Mouse (Mus musculus): Measurements from ENCODE around the gene Ube2t. TPM values are rescaled to one million over a fixed set of nuclear protein-coding genes. Genes with fewer than 3 reads are reported as not detected.

The Ube2t gene
- polyA plus RNA-seq, 1 experiment from 2014 or later, result 13.4 TPM

- H3K4me1 ChIP-seq (replicated peaks; ENCODE audit: control insufficient read depth, insufficient read depth), result 0 out of 2 replicates have a peak, but pooled peaks cover 2% of the 10 kb centered on the region
- no peaks in the 10 kb centered on the region for H3K9me3 ChIP-seq (ENCODE audit: control insufficient read depth, low read length)
- WGBS, result under 1% methylated on average over 39 of the region's 39 CpGs
- no peaks in the 10 kb centered on the region for H3K27me3 ChIP-seq (ENCODE audit: control insufficient read depth, insufficient read depth, low read length)
- H3K27ac ChIP-seq (replicated peaks), result peak within 1 kb of the TSS; percentile 82
- H3K36me3 ChIP-seq (ENCODE audit: control insufficient read depth, insufficient read depth, low read length), result no peaks in the 10 kb centered on the region
- TF ChIP-seq EP300 (optimal IDR thresholded peaks at IDR 0.05) (no peak), CTCF (IDR thresholded peaks at IDR 0.05; ENCODE audit: low read depth) (peak; percentile 56)
- H3K4me3 ChIP-seq (ENCODE audit: low read depth, low read length), result peak within 1 kb of the TSS; percentile 95
- peak within 1 kb of the TSS; percentile 87 for H3K4me2 ChIP-seq (replicated peaks; ENCODE audit: low read depth)
- peak within 1 kb of the TSS; percentile 90 for H3K9ac ChIP-seq (ENCODE audit: low read length)
- ATAC-seq (ENCODE audit: low FRiP score, low TSS enrichment) (peak; percentile 99), DNase-seq (ENCODE audit: low spot score) (peak; percentile 94)
These were observed 6.7 kb upstream of the Ube2t start, which contains the start of gene Ppp1r12b for GRCm38 (mm10) chr1:134955637-134956176. Gene Ppp1r12b, minus strand, starts transcription at chr1:134955942.

GRCm38 (mm10) chr1:134960634-134961033 is 1.7 kb upstream of the Ube2t start:
- no peak for ATAC-seq (ENCODE audit: low FRiP score, low TSS enrichment)
- no peak for TF ChIP-seq EP300 (optimal IDR thresholded peaks at IDR 0.05)
- peak; percentile 69 for TF ChIP-seq CTCF (IDR thresholded peaks at IDR 0.05; ENCODE audit: low read depth)

DNA sequence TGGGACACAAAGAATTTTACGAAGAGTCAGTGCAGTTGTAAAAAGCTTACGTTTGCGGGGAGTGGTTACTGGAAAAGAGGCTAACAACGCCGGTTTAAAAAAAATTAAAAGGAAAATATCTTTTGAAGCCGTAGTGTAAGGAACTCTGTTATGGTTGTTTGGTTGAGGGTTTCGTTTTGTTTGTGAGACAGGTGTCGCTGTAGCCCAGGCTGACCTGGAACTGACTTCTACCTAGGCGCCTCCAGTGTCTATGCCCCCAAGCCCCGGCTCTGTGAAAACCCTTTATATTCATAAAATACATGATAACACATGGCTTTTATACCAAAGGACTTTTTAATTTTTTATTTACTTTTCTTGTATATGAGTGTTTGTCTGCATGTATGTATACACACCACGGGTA is 456 bp downstream of the Ube2t start:
- peak; percentile 39 for DNase-seq (ENCODE audit: low spot score)
- peak overlapping the region; percentile 52 for H3K4me2 ChIP-seq (replicated peaks; ENCODE audit: low read depth)
- H3K27ac ChIP-seq (replicated peaks), result no peak overlapping the region

More at GRCm38 (mm10) chr1:134960634-134961033, 1.7 kb upstream of the Ube2t start:
- no peaks in the 10 kb centered on the region for H3K36me3 ChIP-seq (ENCODE audit: control insufficient read depth, insufficient read depth, low read length)
- WGBS, result 55% methylated on average over 7 of the region's 7 CpGs
- H3K9me3 ChIP-seq (ENCODE audit: control insufficient read depth, low read length), result no peaks in the 10 kb centered on the region
- no peak overlapping the region for H3K4me2 ChIP-seq (replicated peaks; ENCODE audit: low read depth)
- no peaks in the 10 kb centered on the region for H3K4me1 ChIP-seq (replicated peaks; ENCODE audit: control insufficient read depth, insufficient read depth)
- no peak overlapping the region for H3K9ac ChIP-seq (ENCODE audit: low read length)
- H3K27me3 ChIP-seq (ENCODE audit: control insufficient read depth, insufficient read depth, low read length), result no peaks in the 10 kb centered on the region
- DNase-seq (ENCODE audit: low spot score), result no peak
- H3K4me3 ChIP-seq (ENCODE audit: low read depth, low read length), result no peak overlapping the region
- no peak overlapping the region for H3K27ac ChIP-seq (replicated peaks)

GRCm38 (mm10) chr1:134965430-134965829 is 3.1 kb downstream of the Ube2t start:
- no peak overlapping the region for H3K4me3 ChIP-seq (ENCODE audit: low read depth, low read length)
- no peaks in the 10 kb centered on the region for H3K36me3 ChIP-seq (ENCODE audit: control insufficient read depth, insufficient read depth, low read length)
- H3K9me3 ChIP-seq (ENCODE audit: control insufficient read depth, low read length), result no peaks in the 10 kb centered on the region
- H3K27ac ChIP-seq (replicated peaks), result no peak overlapping the region
- H3K4me2 ChIP-seq (replicated peaks; ENCODE audit: low read depth), result no peak overlapping the region
- 97% methylated on average over 2 of the region's 2 CpGs for WGBS
- no peak for TF ChIP-seq EP300 (optimal IDR thresholded peaks at IDR 0.05)
- no peaks in the 10 kb centered on the region for H3K27me3 ChIP-seq (ENCODE audit: control insufficient read depth, insufficient read depth, low read length)
- no peak for DNase-seq (ENCODE audit: low spot score)
- ATAC-seq (ENCODE audit: low FRiP score, low TSS enrichment), result no peak
- H3K4me1 ChIP-seq (replicated peaks; ENCODE audit: control insufficient read depth, insufficient read depth), result no peaks in the 10 kb centered on the region
- no peak overlapping the region for H3K9ac ChIP-seq (ENCODE audit: low read length)

More for the DNA sequence above, 456 bp downstream of the Ube2t start:
- Histone ChIP-seq H3K4me3 (ENCODE audit: low read depth, low read length) (peak overlapping the region; percentile 55), H3K27me3 (ENCODE audit: control insufficient read depth, insufficient read depth, low read length) (no peaks in the 10 kb centered on the region), H3K9ac (ENCODE audit: low read length) (peak overlapping the region; percentile 4), H3K36me3 (ENCODE audit: control insufficient read depth, insufficient read depth, low read length) (no peaks in the 10 kb centered on the region), H3K4me1 (replicated peaks; ENCODE audit: control insufficient read depth, insufficient read depth) (no peaks in the 10 kb centered on the region), H3K9me3 (ENCODE audit: control insufficient read depth, low read length) (no peaks in the 10 kb centered on the region)
- ATAC-seq (ENCODE audit: low FRiP score, low TSS enrichment), result peak; percentile 53; the same call in 1 of the 2 replicates
- TF ChIP-seq CTCF (IDR thresholded peaks at IDR 0.05; ENCODE audit: low read depth) (peak; percentile 57), EP300 (optimal IDR thresholded peaks at IDR 0.05) (no peak)
- WGBS, result 2% methylated on average over 11 of the region's 11 CpGs

DNA sequence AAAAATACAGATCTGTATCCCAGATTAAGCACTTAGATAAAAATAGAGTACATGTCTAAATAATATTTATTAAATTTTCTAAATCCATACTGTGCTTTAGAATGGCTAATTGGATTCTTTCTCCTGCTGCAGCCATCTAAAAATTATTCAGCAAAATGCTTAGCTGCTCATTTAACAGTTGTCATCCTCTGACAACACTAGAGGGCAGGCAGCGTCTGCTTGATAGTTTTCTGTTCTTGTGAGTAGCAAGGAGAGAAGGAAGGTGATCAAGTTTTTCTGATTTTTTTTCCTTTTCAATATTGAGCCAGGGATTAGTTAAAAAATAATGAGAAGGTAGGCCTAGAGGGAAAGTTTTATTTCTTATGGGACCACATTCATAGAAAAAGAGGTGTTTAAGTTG is 10.6 kb downstream of the Ube2t start:
- DNase-seq (ENCODE audit: low spot score) (no peak), ATAC-seq (ENCODE audit: low FRiP score, low TSS enrichment) (no peak)
- Histone ChIP-seq H3K27me3 (ENCODE audit: control insufficient read depth, insufficient read depth, low read length) (no peaks in the 10 kb centered on the region), H3K4me1 (replicated peaks; ENCODE audit: control insufficient read depth, insufficient read depth) (no peaks in the 10 kb centered on the region), H3K9ac (ENCODE audit: low read length) (no peak overlapping the region), H3K9me3 (ENCODE audit: control insufficient read depth, low read length) (no peaks in the 10 kb centered on the region), H3K4me2 (replicated peaks; ENCODE audit: low read depth) (no peak overlapping the region), H3K4me3 (ENCODE audit: low read depth, low read length) (no peak overlapping the region), H3K36me3 (ENCODE audit: control insufficient read depth, insufficient read depth, low read length) (no peaks in the 10 kb centered on the region), H3K27ac (replicated peaks) (no peak overlapping the region)
- TF ChIP-seq EP300 (optimal IDR thresholded peaks at IDR 0.05) (no peak), CTCF (IDR thresholded peaks at IDR 0.05; ENCODE audit: low read depth) (peak; percentile 66)
- WGBS, result 63% methylated on average over 1 of the region's 1 CpGs

DNA sequence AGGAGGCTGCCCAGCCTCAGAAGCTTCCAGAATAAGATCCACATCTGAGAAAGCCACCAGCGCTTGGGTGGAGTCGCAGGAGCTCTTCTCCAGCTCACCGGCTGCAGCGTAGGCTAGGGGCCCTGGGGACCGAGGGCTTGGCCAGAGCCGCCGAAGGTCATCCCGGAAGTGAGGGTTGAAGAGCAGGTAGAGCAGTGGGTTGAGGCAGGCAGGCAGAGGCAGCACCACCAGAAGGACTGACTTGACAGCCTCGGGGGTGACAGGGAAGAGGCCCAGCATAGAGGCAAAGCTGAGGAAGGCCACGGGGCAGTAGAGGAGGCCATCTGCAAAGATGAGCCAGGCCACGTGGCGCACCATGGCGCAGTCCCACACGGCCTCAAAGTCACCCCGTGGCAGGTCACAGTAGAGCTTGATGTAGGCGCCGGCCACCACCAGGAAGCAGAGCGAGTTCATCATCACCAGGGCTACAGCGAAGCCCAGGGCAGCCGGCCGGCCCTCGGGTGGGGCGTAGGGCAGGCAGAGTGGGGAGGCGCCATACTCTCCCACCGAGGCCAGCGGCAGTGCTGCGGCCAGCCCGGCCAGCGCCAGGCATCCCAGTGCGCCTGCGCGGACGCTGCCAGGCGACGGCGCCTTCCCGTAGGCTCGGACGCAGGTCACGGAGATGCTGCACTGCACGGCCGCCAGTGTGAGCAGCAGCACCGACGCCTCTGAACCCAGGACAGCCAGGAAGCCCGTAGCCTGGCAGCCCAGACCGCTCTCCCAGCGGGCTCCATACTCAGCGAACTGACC is 25.0 kb downstream of the Ube2t start:
- no peak overlapping the region for H3K27ac ChIP-seq (replicated peaks)
- WGBS, result 31% methylated on average over 46 of the region's 48 CpGs
- DNase-seq (ENCODE audit: low spot score), result peak; percentile 61
- peak overlapping the region; percentile 25 for H3K4me3 ChIP-seq (ENCODE audit: low read depth, low read length)
- H3K4me1 ChIP-seq (replicated peaks; ENCODE audit: control insufficient read depth, insufficient read depth), result no peaks in the 10 kb centered on the region
- H3K9ac ChIP-seq (ENCODE audit: low read length), result 0 out of 2 replicates have a peak overlapping the region, but pooled peaks have one; percentile 23
- no peaks in the 10 kb centered on the region for H3K9me3 ChIP-seq (ENCODE audit: control insufficient read depth, low read length)
- no peaks in the 10 kb centered on the region for H3K36me3 ChIP-seq (ENCODE audit: control insufficient read depth, insufficient read depth, low read length)
- H3K4me2 ChIP-seq (replicated peaks; ENCODE audit: low read depth), result peak overlapping the region; percentile 61
- peak; percentile 20; the same call in 1 of the 2 replicates for TF ChIP-seq CTCF (IDR thresholded peaks at IDR 0.05; ENCODE audit: low read depth)
- TF ChIP-seq EP300 (optimal IDR thresholded peaks at IDR 0.05), result no peak
- H3K27me3 ChIP-seq (ENCODE audit: control insufficient read depth, insufficient read depth, low read length), result no peaks in the 10 kb centered on the region
- peak; percentile 76 for ATAC-seq (ENCODE audit: low FRiP score, low TSS enrichment)

All from stomach, postnatal 0 days (tissue).